Mouse (Mus musculus) spleen, adult 18-20 months (tissue): ENCODE measurements around the gene Fat4.

Experiments used
- DNase-seq, 2 experiments: peaks; one replicate each; pipeline ENCODE4 v3.0.0; 2022; ENCODE audit warnings: mixed read lengths in 2 of 2

The Fat4 gene

GRCm38 (mm10) chr3:38886890-38887355 lies at the start of gene Fat4:
Fat4 (plus strand) TSS chr3:38886940.
- DNase-seq: no peak

DNA sequence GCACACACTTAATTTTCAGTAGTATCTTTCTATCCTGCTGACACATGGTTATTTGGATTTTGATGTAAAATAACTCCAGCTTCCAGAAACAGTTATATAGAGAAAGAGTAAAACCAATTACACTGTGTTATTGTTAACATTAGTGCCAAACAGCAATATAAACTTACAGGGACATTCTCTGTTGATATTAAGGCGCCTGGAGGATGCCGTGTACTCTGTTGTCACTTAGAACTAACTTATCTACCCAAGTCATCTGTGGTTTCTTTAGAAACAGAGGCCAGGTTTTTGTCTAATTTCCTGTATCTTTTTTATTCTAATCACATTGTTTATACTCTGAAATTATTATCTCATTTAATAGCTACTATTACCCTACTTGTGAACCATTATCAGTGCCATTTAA lies 47.3 kb upstream of the Fat4 start:
- DNase-seq: no peak

DNA sequence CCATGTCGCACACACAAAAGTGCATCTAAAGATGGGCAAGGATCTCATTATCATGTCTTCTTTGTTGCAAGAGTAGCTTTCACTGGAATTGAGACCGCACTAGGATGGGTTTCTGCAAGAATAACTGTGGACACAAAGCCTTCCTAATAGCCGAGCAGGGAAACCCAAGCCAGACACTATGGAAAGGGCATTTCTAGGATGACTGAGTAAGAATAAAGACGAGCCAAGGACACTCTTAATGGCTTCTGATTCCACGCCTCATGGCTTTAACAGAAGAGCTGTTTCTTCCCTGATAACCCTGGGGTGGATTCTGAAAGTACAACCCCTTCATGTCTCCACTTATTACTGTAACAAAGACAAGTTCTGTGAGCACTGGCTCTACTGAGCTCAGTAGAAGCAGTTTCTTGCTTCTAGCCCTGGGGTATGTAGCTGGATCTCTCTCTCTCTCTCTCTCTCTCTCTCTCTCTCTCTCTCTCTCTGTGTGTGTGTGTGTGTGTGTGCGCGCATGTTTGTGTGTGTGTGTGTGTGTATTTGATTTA lies 43.7 kb upstream of the Fat4 start:
- DNase-seq: no peak

- DNase-seq: no peak
Measured at GRCm38 (mm10) chr3:38846602-38847382, 39.9 kb upstream of the Fat4 start.

DNA sequence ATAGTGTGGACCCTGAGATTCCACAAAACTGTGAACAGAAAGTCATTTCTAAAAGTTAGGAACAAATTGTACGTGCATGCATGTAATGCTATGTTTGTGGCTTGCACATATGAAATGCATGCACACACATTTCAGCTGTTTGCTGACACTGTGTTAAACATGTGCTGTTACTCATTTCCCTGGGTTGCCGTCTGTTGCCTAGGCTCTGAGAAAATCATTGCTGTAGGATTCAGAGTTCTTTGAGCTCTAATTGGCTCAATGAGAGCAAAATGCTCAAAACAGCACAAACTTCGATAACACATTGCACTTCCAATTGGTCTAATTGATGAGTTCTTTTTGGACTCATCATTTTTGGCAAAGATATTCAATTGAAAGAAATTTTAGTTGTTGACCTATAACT lies 37.7 kb upstream of the Fat4 start:
- DNase-seq: no peak

- no peak for DNase-seq
Measured at GRCm38 (mm10) chr3:38849536-38849935, 37.2 kb upstream of the Fat4 start.

DNA sequence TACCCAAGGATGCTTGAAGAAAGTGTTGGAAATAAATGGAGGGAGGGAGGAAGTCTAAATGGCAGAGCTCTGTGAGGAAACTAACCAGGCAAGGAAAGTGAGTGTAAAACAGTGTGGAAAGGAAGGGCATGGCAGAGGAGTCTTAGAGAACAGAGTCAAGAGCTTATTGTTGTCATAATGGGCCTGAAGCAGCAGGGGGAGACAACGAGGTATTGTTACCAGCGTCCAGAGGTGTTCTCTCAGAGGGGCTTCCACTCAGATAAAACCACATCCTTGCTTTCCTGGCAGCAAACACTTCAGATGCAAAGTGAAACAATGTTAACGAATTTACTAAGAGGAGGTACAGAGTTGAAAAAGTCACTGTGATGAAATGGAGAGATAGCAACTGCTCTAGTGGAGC lies 33.1 kb upstream of the Fat4 start:
- no peak for DNase-seq

DNA sequence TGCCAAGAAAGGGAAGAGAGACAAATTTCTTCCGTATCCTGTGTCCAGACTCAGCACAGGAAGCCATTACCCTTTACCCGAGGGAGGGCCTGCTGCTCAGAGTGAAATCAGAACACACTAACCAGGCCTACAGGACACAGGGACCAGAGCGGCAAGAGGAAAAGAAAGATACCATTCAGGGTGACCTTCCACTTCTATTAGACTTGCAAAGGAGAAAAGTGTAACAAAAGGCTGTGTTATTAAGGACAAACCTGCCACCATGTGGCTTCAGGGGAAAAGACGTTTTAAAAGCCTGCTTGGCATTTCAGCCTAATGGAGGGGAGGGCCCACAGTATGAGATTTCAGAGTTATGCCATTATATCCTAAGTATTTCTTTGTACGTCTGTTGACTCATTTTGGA lies 26.1 kb upstream of the Fat4 start:
- DNase-seq: no peak

DNA sequence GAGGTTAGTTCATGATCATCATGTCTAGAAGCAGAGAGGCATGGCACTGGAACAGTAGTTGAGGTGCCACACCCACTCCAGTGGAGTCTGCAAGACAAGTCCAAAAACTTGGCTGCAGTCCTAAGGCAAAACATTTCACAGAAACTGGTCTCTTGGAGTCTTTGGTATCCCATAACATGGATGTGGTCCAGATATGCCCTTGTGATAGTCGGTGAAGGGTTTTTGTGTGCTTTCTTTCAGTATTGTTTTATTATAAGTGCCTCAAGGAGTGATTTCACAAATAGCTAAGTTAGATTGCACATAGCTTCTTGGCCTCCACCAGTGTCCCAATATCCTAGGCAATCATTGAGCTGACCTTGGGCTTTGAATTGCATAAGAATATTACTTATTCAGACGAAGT lies 15.4 kb upstream of the Fat4 start:
- DNase-seq: no peak

DNA sequence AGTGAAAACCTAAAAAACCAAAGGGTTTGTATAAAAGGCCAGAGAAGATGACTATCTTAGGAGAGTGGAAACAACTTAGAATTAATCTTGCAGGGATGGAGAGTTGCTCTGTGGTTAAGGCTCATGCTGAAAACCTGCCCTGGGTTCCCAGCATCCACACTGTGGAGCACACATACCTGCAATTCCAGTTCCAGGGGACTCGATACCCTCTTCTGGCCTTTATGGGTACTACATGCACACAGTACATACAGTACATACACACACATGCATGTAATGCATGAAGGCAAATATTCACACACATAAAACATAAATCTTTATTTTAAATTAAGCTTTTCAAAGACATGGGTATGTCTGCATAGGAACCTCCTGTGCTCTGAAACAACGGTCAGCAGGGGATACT lies 10.9 kb upstream of the Fat4 start:
- DNase-seq: no peak

DNA sequence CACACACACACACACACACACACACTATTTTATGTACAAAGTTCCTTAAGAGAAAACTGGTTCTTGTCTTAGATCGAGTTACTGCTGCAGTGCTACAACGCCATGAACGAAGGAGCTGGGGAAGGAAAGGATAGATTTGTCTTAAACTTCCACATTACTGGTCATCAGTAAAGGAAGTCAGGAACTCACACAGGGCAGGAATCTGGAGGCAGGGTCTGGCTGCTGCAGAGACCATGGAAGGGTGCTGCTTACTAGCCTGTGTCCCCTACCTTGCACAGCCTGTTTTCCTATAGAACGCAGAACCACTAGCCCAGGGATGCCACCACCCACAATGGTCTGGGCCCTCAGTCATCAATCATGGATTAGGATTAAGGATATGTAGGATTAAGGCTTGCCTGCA lies 10.0 kb upstream of the Fat4 start:
- DNase-seq: no peak

DNA sequence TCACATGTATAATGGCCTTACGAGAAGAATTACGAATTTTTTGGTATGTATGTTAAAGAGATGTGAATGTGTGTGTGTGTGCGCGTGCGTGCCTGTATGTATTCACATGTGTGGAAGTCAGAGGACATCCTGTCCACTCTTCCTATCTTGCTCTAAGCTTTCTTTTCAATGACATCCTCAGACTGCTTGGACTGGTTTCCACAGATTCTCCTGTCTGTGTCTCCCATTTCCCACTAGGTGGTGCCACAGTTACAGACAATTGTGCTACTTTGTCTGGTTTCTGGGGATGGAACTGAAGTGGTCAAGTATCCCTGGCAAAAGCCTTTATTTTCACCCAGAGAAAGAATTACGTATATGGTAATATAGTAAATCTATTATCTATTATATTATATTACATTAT lies 4.0 kb upstream of the Fat4 start:
- DNase-seq: no peak

- DNase-seq: no peak
Measured at GRCm38 (mm10) chr3:38883676-38884075, 3.1 kb upstream of the Fat4 start.

GRCm38 (mm10) chr3:38884276-38884675 lies 2.5 kb upstream of the Fat4 start:
- peak; percentile 8 to 35 for DNase-seq

DNA sequence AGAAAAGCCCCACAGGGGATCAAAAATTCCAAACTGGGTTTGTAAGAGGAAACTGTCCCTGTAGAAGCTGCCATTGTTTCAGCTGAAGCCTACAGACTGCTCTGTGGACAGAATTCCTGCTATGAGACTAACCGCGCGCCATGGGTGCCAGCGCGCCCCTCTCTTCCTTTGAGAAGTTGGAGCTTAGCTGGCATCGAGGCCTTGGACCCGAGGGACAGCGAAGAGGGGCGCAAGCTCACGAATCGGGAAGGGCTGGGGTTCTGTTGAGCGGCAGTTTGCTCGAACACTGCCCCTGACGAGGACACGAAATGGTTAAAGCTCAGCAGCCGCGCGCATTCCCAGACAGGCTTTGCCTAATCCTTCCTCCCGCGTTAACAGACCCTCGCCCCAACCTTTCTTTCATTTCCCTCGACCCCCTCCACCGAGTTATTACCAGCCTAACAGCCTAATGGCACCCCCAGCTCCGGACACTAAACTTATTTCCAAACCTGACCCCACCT lies 1.8 kb upstream of the Fat4 start:
- DNase-seq: no peak

DNA sequence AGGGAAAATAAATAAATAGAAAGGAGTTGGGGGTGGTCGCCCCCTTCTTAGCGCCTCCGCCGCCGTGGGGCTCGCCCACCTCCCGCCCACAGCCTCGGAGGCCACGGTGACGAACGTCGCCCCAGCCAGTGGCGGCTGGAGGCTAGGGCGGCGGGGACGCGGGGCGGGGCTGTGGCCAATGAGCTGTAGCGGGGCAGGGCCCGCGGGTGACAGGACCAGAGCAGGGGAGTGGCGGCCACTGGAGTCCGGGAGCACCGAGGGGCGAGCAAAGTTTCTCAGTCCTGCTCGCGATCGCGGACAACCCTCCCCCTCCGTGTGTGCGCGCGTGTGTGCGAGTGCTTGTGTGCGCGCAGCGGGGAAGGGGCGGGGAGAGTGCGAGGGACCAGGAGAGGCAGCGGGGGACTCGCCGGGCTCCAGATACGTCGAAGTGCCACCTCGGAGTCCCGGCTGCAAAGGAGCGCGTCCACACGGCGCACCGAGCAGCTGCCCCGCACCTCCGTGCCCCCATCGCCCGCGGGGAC lies 1.2 kb upstream of the Fat4 start:
- DNase-seq: peak; percentile 23 to 37

DNA sequence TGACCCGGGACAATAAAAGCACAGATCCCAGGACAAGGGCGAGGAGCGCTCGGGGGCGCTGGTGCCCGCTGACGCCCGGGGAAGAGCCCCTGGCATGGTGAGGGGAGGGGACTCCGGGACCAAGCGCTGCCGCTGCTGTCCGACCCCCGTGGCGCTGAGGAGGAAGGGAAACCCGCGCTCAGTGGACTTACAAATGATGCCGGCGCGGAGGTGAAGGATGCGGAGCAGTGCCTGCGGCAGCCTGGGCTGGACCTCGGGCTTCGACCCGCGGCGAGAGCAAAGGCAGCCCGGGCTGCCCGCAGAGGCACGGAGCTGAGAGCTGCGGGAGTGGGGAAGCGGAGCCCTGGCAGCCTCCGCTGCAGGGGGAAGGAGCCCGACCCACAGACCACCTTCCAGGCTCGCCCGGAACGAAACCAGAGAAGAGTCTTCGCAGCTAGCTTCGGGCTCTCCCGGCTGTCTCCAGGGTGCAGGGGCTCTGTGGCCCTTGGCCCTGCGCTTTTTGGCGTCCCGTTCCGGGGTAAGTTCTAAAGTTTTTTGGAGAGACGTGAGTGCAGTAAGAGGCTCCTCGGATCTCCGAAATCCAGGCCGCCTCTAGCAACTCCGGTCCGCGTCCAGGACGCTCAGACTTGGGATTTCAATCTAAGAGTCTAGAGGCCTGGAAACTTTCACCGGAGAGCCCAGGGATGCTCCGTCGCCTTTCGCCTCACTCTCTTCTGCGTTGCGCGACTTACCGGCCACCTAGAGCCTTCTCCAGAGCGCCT lies 499 bp upstream of the Fat4 start:
- DNase-seq: peak in 1 of 2 experiments; percentile 7

GRCm38 (mm10) chr3:38887381-38887991 lies 746 bp downstream of the Fat4 start:
- DNase-seq: no peak

DNA sequence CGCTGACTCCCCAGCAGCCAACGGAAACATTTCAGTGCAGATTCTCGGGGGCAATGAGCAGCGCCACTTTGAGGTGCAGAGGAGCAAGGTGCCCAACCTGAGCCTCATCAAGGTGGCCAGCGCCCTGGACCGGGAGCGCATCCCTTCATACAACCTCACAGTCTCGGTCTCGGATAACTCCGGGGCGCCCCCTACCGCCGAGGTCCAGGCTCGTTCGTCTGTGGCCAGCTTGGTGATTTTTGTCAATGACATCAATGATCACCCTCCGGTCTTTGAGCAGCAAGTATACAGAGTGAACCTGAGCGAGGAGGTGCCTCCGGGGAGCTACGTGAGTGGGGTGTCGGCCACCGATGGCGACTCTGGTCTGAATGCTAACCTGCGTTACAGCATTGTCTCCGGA lies 1.4 kb downstream of the Fat4 start:
- DNase-seq: peak in 1 of 2 experiments; percentile 31

GRCm38 (mm10) chr3:38892791-38893224 lies 6.1 kb downstream of the Fat4 start:
- no peak for DNase-seq

GRCm38 (mm10) chr3:38900839-38901238 lies 14.1 kb downstream of the Fat4 start:
- no peak for DNase-seq

GRCm38 (mm10) chr3:38906832-38907231 lies 20.1 kb downstream of the Fat4 start:
- DNase-seq: no peak
